Mouse (Mus musculus): Measurements from ENCODE around the gene Col18a1.

- TF ChIP-seq CTCF (IDR thresholded peaks at IDR 0.05; ENCODE audit: low read depth) = no peak
- TF ChIP-seq EP300 (IDR thresholded peaks at IDR 0.05; ENCODE audit: low read depth) = 0 out of 2 replicates have a peak, but pooled peaks have one; percentile 14
Observed at GRCm38 (mm10) chr10:77111550-77112249, 54.6 kb downstream of the Col18a1 start.

Measured in liver, postnatal 0 days (tissue).